Mouse (Mus musculus) brain, embryonic 14.5 days (tissue): Measurements from ENCODE around the gene Prss40. TPM values are rescaled to one million over a fixed set of nuclear protein-coding genes. Genes with fewer than 3 reads are reported as not detected.
"Not testable (repeated sequence)": the region's sequence is repeated elsewhere in the genome, so short reads cannot be mapped to it uniquely, and the experiment has no call there.

ENCODE experiments used
- DNase-seq: peaks from one replicate; pipeline ENCODE4 v3.0.0-alpha.2; 2011; ENCODE audit warnings: low read depth
- CTCF ChIP-seq: fragments of 200-500 bp; IDR thresholded peaks from 2 replicates; pipeline ENCODE4 v1.5.1; 2012; ENCODE audit warnings: inconsistent platforms, mild to moderate bottlenecking, moderate library complexity, borderline replicate concordance; ENCODE audit not compliant: insufficient read depth, insufficient read length; ENCODE audit errors: extremely low read depth
- POLR2A ChIP-seq: fragments of 200-500 bp; IDR thresholded peaks from 2 replicates; pipeline ENCODE4 v1.6.1; 2012; ENCODE audit warnings: mild to moderate bottlenecking, inconsistent platforms, borderline replicate concordance; ENCODE audit not compliant: poor library complexity, insufficient read depth, insufficient read length, severe bottlenecking; ENCODE audit errors: extremely low read depth
- polyA plus RNA-seq: library from polyadenylated mRNA; depleted of rRNA; stranded (reverse); fragments of >200 nt; gene quantifications from 2 replicates; pipeline ENCODE4 v1.2.3, GENCODE M21; 2012

Gene Prss40
- polyA plus RNA-seq, 1 experiment, result not detected

GRCm38 (mm10) chr1:34571431-34571830 lies 10.7 kb upstream of the Prss40 start:
- DNase-seq, result peak; percentile 1
- TF ChIP-seq CTCF (no peak), POLR2A (no peak)

GRCm38 (mm10) chr1:34569876-34570275 lies 9.1 kb upstream of the Prss40 start:
- DNase-seq, result no peak
- TF ChIP-seq CTCF, result no peak
- no peak for TF ChIP-seq POLR2A

GRCm38 (mm10) chr1:34568120-34568519 lies 7.4 kb upstream of the Prss40 start:
- TF ChIP-seq CTCF (no peak), POLR2A (no peak)
- DNase-seq, result no peak

- no peak for TF ChIP-seq CTCF
- no peak for TF ChIP-seq POLR2A
- DNase-seq, result no peak
These were observed 3.8 kb upstream of the Prss40 start for GRCm38 (mm10) chr1:34564383-34565045.

- TF ChIP-seq CTCF (no peak), POLR2A (no peak)
- no peak for DNase-seq
These were observed 6.5 kb downstream of the Prss40 start for GRCm38 (mm10) chr1:34554275-34554674.

- no peak for DNase-seq
- TF ChIP-seq POLR2A (no peak), CTCF (no peak)
These were observed 7.1 kb downstream of the Prss40 start for GRCm38 (mm10) chr1:34553690-34554089.

GRCm38 (mm10) chr1:34547074-34547473 lies 13.7 kb downstream of the Prss40 start:
- DNase-seq, result no peak
- TF ChIP-seq POLR2A (no peak), CTCF (no peak)

- DNase-seq, result peak; percentile 9
- TF ChIP-seq POLR2A (no peak), CTCF (no peak)
These were observed 23.8 kb downstream of the Prss40 start for GRCm38 (mm10) chr1:34536767-34537485.

- no peak for TF ChIP-seq CTCF
- no peak for TF ChIP-seq POLR2A
These were observed 24.4 kb downstream of the Prss40 start for GRCm38 (mm10) chr1:34536291-34536766.

GRCm38 (mm10) chr1:34535043-34535698 lies 25.6 kb downstream of the Prss40 start, which contains the start of gene Cfc1:
TSS of gene Cfc1 (plus strand) at chr1:34535648.
- not testable (repeated sequence) for DNase-seq

More at GRCm38 (mm10) chr1:34536291-34536766, 24.4 kb downstream of the Prss40 start:
- DNase-seq, result peak; percentile 4

GRCm38 (mm10) chr1:34534574-34534973 lies 26.2 kb downstream of the Prss40 start:
- DNase-seq, result not testable (repeated sequence)

GRCm38 (mm10) chr1:34523647-34524046 lies 37.1 kb downstream of the Prss40 start:
- peak; percentile 15 for DNase-seq
- no peak for TF ChIP-seq POLR2A
- TF ChIP-seq CTCF, result no peak
